Mouse (Mus musculus) ES-E14 (cell line): ENCODE results near the gene Sstr2. TPM values are rescaled to one million over a fixed set of nuclear protein-coding genes. Genes with fewer than 3 reads are reported as not detected.

ENCODE experiments used
- DNase-seq: peaks from one replicate; pipeline ENCODE4 v3.0.0-alpha.2; 2013; ENCODE audit warnings: low read depth, low spot score
- H3K27ac ChIP-seq: 2 replicates; pipeline ENCODE4 v1.5.1; 2012; ENCODE audit warnings: low read depth, mild to moderate bottlenecking, low read length, moderate library complexity, mixed read lengths; ENCODE audit not compliant: poor library complexity, insufficient read depth, severe bottlenecking
- H3K36me3 ChIP-seq: 2 replicates; pipeline ENCODE4 v1.6.1; 2012; ENCODE audit warnings: mild to moderate bottlenecking, low read length, moderate library complexity, mixed read lengths; ENCODE audit not compliant: control insufficient read depth, poor library complexity, insufficient read depth, severe bottlenecking
- H3K4me1 ChIP-seq, 2 experiments: fragments of 150-350 bp in 1 of 2; sonication (generic) in 1 of 2; 2 replicates each; pipeline ENCODE4 v1.6.1; 2012; ENCODE audit warnings: low read length in 2 of 2, mild to moderate bottlenecking in 1 of 2, mixed read lengths in 1 of 2; ENCODE audit not compliant: control insufficient read depth in 2 of 2, insufficient read depth in 2 of 2, poor library complexity in 1 of 2
- H3K4me3 ChIP-seq, 2 experiments: fragments of 150-350 bp in 1 of 2; sonication (generic) in 1 of 2; 2 replicates each; pipeline ENCODE4 v1.5.1; 2012; ENCODE audit warnings: low read length in 2 of 2, low read depth in 1 of 2, mild to moderate bottlenecking in 1 of 2, mixed read lengths in 1 of 2; ENCODE audit not compliant: insufficient read depth in 1 of 2, poor library complexity in 1 of 2, severe bottlenecking in 1 of 2
- H3K9ac ChIP-seq: 2 replicates; pipeline ENCODE4 v1.6.1; 2012; ENCODE audit warnings: low read depth, mild to moderate bottlenecking, low read length, mixed read lengths; ENCODE audit not compliant: poor library complexity, insufficient read depth, severe bottlenecking
- H3K9me3 ChIP-seq: fragments of 150-350 bp; sonication (generic); 2 replicates; pipeline ENCODE4 v1.6.1; 2012; ENCODE audit warnings: low read depth, mild to moderate bottlenecking, low read length; ENCODE audit not compliant: control insufficient read depth, insufficient read depth
- CHD2 ChIP-seq: IDR thresholded peaks from 2 replicates; pipeline ENCODE4 v1.6.1; 2014; ENCODE audit warnings: mild to moderate bottlenecking, low read depth, low read length, inconsistent platforms
- HCFC1 ChIP-seq: IDR thresholded peaks from 2 replicates; pipeline ENCODE4 v1.6.1; 2012; ENCODE audit warnings: low read length, inconsistent platforms, borderline replicate concordance; ENCODE audit not compliant: insufficient read depth
- MAFK ChIP-seq: IDR thresholded peaks from 2 replicates; pipeline ENCODE4 v1.6.1; 2014; ENCODE audit warnings: mild to moderate bottlenecking, low read depth, low read length, inconsistent platforms; ENCODE audit not compliant: insufficient read depth
- ZC3H11A ChIP-seq: IDR thresholded peaks from 2 replicates; pipeline ENCODE4 v1.6.1; 2012; ENCODE audit warnings: low read depth, mild to moderate bottlenecking, inconsistent platforms, low read length, borderline replicate concordance
- ZNF384 ChIP-seq: IDR thresholded peaks from 2 replicates; pipeline ENCODE4 v1.6.1; 2012; ENCODE audit warnings: low read depth, low read length, inconsistent platforms
- in situ Hi-C, 2 experiments: fragments of 600-800 bp; cut with MboI; formaldehyde crosslinking; loops; one replicate each; pipeline ENCODE4 v1.15.1; 2025; ENCODE audit warnings: low sequenced_read_pairs in 2 of 2, inconsistent platforms in 1 of 2; ENCODE audit not compliant: unreplicated experiment in 2 of 2
- total RNA-seq: library from RNA; depleted of rRNA; stranded (reverse); fragments of 300-350 nt; gene quantifications from 2 replicates; pipeline ENCODE4 v1.2.3, GENCODE M21; 2012; rRNA removed

Sstr2 gene
- total RNA-seq, 1 experiment, result 0.45 TPM

DNA sequence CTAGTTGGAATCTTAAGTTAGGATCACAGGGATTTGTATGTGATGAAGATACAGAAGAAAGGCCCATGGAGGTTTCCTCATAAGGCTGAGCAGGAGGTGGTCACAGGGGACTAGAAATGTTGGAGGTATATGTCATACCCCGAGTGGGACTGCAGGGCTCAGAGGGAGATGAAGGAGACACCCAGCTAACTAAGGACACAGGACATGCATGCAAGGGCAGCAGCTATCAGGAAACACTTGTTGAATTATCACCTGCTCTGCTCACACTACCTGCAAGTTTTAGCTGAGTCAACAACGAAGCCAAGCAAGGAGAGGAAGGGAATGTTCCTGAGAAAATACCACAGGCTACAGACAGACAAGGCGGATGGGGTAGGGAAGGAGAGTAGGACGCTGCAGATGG, 48.6 kb downstream of the Sstr2 start:
- in situ Hi-C loops, result no loop called here
- Histone ChIP-seq H3K36me3 (peaks cover 14% of the 10 kb centered on the region), H3K27ac (no peak overlapping the region), H3K4me3 (no peak overlapping the region), H3K9ac (no peak overlapping the region), H3K9me3 (no peaks in the 10 kb centered on the region), H3K4me1 (peaks cover 0 to 4% of the 10 kb centered on the region in 2 experiments; a peak in 1 of 4 replicates)
- no peak for DNase-seq
- TF ChIP-seq MAFK, result no peak
- TF ChIP-seq ZC3H11A, result no peak
- TF ChIP-seq ZNF384, result no peak
- no peak for TF ChIP-seq HCFC1
- TF ChIP-seq CHD2, result no peak

DNA sequence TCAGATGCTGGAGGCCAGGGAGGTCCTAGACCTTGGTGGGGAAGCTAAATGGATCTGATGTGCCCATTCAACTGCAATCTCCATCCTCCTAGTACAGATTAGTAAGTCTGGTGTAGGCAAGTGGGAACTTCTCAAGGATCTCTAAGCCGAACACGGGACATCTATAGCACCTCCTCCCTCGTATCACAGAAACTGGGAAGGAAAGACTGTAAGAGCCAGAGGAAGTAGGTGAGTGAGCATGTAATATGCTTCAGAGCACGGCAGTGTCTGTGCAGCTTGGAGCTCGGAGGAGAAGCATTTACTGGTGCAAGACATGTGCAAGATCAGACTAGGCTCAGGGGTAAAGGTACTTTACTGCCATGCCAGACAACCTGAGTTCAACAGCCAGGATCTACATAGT, 49.7 kb downstream of the Sstr2 start:
- no peak for TF ChIP-seq CHD2
- in situ Hi-C loops, result no loop called here
- DNase-seq, result no peak
- H3K9me3 ChIP-seq, result no peaks in the 10 kb centered on the region
- H3K9ac ChIP-seq, result no peak overlapping the region
- H3K4me3 ChIP-seq, result no peak overlapping the region
- H3K36me3 ChIP-seq, result peaks cover 14% of the 10 kb centered on the region
- peaks cover 0 to 4% of the 10 kb centered on the region in 2 experiments; a peak in 1 of 4 replicates for H3K4me1 ChIP-seq
- H3K27ac ChIP-seq, result no peak overlapping the region

DNA sequence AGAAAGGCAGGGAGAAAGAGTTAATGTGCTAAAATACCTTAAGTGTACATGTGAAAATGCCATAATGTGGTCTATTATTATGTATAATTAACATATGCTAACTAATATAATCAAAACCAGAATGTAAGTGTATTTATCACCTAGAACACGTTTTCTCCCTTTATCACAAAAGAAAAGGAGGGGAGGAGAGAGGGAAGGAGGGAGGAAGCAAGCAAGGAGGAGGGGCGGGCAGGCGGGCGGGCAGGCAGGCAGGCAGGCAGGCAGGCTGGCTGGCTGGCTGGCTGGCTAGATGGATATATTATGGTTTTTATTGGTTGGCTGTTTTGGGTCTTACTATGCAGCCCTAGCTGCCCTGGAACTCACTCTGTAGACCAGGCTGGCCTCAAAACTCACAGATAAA, 50.6 kb downstream of the Sstr2 start:
- in situ Hi-C loops, result no loop called here
- H3K4me3 ChIP-seq, result no peak overlapping the region
- no peaks in the 10 kb centered on the region for H3K9me3 ChIP-seq
- no peak overlapping the region for H3K9ac ChIP-seq
- H3K4me1 ChIP-seq, result peaks cover 0 to 4% of the 10 kb centered on the region in 2 experiments; a peak in 1 of 4 replicates
- no peak overlapping the region for H3K27ac ChIP-seq
- no peak for DNase-seq
- TF ChIP-seq ZNF384 (no peak), CHD2 (no peak), ZC3H11A (no peak), HCFC1 (no peak), MAFK (no peak)
- peaks cover 14% of the 10 kb centered on the region for H3K36me3 ChIP-seq

DNA sequence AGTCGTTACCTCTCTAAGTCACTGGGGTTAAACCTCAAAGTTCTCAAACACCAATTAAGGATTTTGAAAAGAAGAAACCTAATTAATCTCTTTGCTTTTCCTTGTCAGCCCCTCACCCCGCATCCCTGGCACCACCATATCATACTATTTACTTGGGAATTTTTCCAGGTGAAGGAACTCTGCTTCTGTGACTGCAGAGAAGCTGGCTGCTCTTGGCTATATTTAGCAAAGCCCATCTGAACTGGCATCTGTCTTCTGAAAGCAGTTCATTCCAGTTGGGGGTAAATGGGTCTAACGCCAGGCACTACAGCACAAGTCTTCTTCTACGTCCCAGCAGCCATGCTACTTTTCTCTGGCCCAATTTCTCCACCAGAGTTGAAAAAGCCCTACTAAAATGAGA, 54.5 kb downstream of the Sstr2 start:
- peaks cover 0 to 8% of the 10 kb centered on the region in 2 experiments; a peak in 2 of 4 replicates for H3K4me1 ChIP-seq
- no peak overlapping the region for H3K9ac ChIP-seq
- no peak for DNase-seq
- H3K9me3 ChIP-seq, result no peaks in the 10 kb centered on the region
- H3K36me3 ChIP-seq, result peaks cover 26% of the 10 kb centered on the region
- TF ChIP-seq MAFK (no peak), ZC3H11A (no peak), HCFC1 (no peak), CHD2 (no peak), ZNF384 (no peak)
- no peak overlapping the region for H3K27ac ChIP-seq
- in situ Hi-C loops, result no loop called here
- H3K4me3 ChIP-seq, result no peak overlapping the region

DNA sequence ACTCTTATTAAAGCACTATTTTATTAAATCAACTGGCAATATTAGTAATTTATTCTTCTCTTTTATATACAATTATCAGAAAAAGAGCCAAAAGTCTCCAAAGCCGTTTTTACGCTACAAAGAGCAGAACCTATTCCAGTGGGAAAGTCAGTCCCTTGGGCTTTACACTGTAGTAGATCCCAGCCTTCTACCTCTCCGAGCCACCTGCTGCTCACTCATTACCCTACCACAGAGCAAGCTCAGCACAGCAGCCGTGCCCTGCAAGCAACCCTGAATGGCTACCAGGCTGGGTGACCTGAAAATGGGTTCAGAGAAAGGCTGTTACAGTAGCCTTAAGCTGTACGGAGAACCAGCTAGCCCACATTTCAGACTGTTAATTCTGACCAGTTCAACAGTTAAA, 55.5 kb downstream of the Sstr2 start:
- no peak for TF ChIP-seq ZNF384
- H3K4me3 ChIP-seq, result no peak overlapping the region
- peaks cover 0 to 10% of the 10 kb centered on the region in 2 experiments; a peak in 2 of 4 replicates for H3K4me1 ChIP-seq
- H3K36me3 ChIP-seq, result peaks cover 23% of the 10 kb centered on the region
- DNase-seq, result no peak
- H3K9me3 ChIP-seq, result no peaks in the 10 kb centered on the region
- in situ Hi-C loops, result no loop called here
- H3K27ac ChIP-seq, result no peak overlapping the region
- no peak overlapping the region for H3K9ac ChIP-seq

Other genes with a start within 250 kb of the Sstr2 start
- gene Cog1, start 29.8 kb downstream of the Sstr2 start, total RNA-seq, result 19.1 TPM in 2 replicates
- gene Slc39a11, start 30.7 kb downstream of the Sstr2 start, total RNA-seq, result 17.0 and 18.0 TPM in 2 replicates
- gene Fam104a, start 64.8 kb downstream of the Sstr2 start, total RNA-seq, result 13.8 and 18.0 TPM in 2 replicates
- gene D11Wsu47e, start 65.1 kb downstream of the Sstr2 start, total RNA-seq, result 33.1 and 38.5 TPM in 2 replicates
- gene Cpsf4l, start 90.7 kb downstream of the Sstr2 start, total RNA-seq, result 19.6 and 35.0 TPM in 2 replicates
- 17.8 and 20.7 TPM in 2 replicates for gene Cdc42ep4, start 132.5 kb downstream of the Sstr2 start, total RNA-seq